Mouse (Mus musculus): ENCODE measurements around the gene Lix1l. TPM values are rescaled to one million over a fixed set of nuclear protein-coding genes. Genes with fewer than 3 reads are reported as not detected.

Lix1l gene
- total RNA-seq, 1 experiment: 4.6 TPM

DNA sequence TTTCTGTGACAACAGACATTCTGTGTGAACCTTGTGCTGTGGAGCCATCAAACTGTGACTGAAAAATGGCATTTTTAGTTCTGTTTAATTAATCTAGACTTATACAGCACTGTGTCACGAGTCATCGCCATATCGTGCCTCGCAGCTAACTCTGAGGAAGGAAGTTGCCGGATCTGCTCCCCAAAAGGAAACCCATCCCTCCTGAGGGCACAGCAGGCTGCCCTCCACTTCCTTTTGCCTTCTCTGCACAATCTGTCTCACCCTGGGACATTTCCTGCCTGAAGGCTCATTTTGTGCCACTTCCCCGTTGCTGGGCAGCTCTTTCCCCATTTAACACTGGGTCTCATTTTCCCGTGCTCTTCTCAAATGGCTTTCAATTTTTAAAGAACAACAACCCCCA, 36.3 kb upstream of the Lix1l start:
- DNase-seq (ENCODE audit: low read depth, low spot score): no peak
- Histone ChIP-seq H3K27ac (ENCODE audit: insufficient read depth, low read depth, low read length, poor library complexity, severe bottlenecking) (peak overlapping the region; percentile 47; the same call in 1 of the 2 replicates), H3K36me3 (ENCODE audit: control insufficient read depth, insufficient read depth, low read length, poor library complexity, severe bottlenecking) (peaks cover 20% of the 10 kb centered on the region), H3K9me3 (ENCODE audit: control insufficient read depth, insufficient read depth, low read depth, low read length) (no peaks in the 10 kb centered on the region), H3K4me1 (ENCODE audit: control insufficient read depth in 2 of 2, insufficient read depth in 2 of 2, low read length in 2 of 2, poor library complexity in 1 of 2) (peaks cover 12 to 25% of the 10 kb centered on the region in 2 experiments), H3K9ac (ENCODE audit: insufficient read depth, low read depth, low read length, poor library complexity, severe bottlenecking) (peak overlapping the region; percentile 1; the same call in 1 of the 2 replicates), H3K4me3 (ENCODE audit: insufficient read depth in 1 of 2, low read depth in 1 of 2, low read length in 2 of 2, poor library complexity in 1 of 2, severe bottlenecking in 1 of 2) (no peak overlapping the region)
- TF ChIP-seq ZNF384 (IDR thresholded peaks at IDR 0.05; ENCODE audit: low read depth, low read length) (no peak), MAFK (IDR thresholded peaks at IDR 0.05; ENCODE audit: insufficient read depth, low read depth, low read length) (no peak), HCFC1 (IDR thresholded peaks at IDR 0.05; ENCODE audit: borderline replicate concordance, insufficient read depth, low read length) (no peak), ZC3H11A (IDR thresholded peaks at IDR 0.05; ENCODE audit: borderline replicate concordance, low read depth, low read length) (no peak), CHD2 (IDR thresholded peaks at IDR 0.05; ENCODE audit: low read depth, low read length) (no peak)
- in situ Hi-C loops (cut with MboI; ENCODE audit: low sequenced_read_pairs in 2 of 2, unreplicated experiment in 2 of 2): no loop called here

DNA sequence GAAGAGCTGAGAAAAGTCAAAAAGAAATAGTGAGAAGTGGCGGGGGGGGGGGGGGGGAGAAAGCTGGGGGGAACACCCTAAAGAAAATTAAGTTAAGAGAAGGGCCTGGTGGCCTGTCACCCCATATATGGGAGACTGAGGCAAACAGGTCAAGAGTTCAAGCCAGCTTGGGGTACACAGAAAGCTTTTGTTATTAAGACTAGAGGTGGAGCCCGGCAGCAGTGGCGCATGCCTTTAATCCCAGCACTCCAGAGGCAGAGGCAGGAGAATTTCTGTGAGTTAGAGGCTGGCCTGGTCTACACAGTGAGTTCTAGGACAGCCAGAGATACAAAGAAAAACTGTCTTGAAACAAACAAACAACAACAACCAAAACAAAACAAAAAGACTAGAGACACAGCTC, 35.8 kb upstream of the Lix1l start:
- Histone ChIP-seq H3K4me1 (ENCODE audit: control insufficient read depth in 2 of 2, insufficient read depth in 2 of 2, low read length in 2 of 2, poor library complexity in 1 of 2) (peaks cover 12 to 25% of the 10 kb centered on the region in 2 experiments), H3K9ac (ENCODE audit: insufficient read depth, low read depth, low read length, poor library complexity, severe bottlenecking) (no peak overlapping the region), H3K36me3 (ENCODE audit: control insufficient read depth, insufficient read depth, low read length, poor library complexity, severe bottlenecking) (peaks cover 15% of the 10 kb centered on the region), H3K4me3 (ENCODE audit: insufficient read depth in 1 of 2, low read depth in 1 of 2, low read length in 2 of 2, poor library complexity in 1 of 2, severe bottlenecking in 1 of 2) (no peak overlapping the region), H3K27ac (ENCODE audit: insufficient read depth, low read depth, low read length, poor library complexity, severe bottlenecking) (peak overlapping the region; percentile 47; the same call in 1 of the 2 replicates), H3K9me3 (ENCODE audit: control insufficient read depth, insufficient read depth, low read depth, low read length) (no peaks in the 10 kb centered on the region)
- TF ChIP-seq HCFC1 (IDR thresholded peaks at IDR 0.05; ENCODE audit: borderline replicate concordance, insufficient read depth, low read length): no peak
- no peak for TF ChIP-seq ZNF384 (IDR thresholded peaks at IDR 0.05; ENCODE audit: low read depth, low read length)
- TF ChIP-seq ZC3H11A (IDR thresholded peaks at IDR 0.05; ENCODE audit: borderline replicate concordance, low read depth, low read length): no peak
- TF ChIP-seq MAFK (IDR thresholded peaks at IDR 0.05; ENCODE audit: insufficient read depth, low read depth, low read length): no peak
- no peak for TF ChIP-seq CHD2 (IDR thresholded peaks at IDR 0.05; ENCODE audit: low read depth, low read length)
- in situ Hi-C loops (cut with MboI; ENCODE audit: low sequenced_read_pairs in 2 of 2, unreplicated experiment in 2 of 2): no loop called here
- no peak for DNase-seq (ENCODE audit: low read depth, low spot score)

DNA sequence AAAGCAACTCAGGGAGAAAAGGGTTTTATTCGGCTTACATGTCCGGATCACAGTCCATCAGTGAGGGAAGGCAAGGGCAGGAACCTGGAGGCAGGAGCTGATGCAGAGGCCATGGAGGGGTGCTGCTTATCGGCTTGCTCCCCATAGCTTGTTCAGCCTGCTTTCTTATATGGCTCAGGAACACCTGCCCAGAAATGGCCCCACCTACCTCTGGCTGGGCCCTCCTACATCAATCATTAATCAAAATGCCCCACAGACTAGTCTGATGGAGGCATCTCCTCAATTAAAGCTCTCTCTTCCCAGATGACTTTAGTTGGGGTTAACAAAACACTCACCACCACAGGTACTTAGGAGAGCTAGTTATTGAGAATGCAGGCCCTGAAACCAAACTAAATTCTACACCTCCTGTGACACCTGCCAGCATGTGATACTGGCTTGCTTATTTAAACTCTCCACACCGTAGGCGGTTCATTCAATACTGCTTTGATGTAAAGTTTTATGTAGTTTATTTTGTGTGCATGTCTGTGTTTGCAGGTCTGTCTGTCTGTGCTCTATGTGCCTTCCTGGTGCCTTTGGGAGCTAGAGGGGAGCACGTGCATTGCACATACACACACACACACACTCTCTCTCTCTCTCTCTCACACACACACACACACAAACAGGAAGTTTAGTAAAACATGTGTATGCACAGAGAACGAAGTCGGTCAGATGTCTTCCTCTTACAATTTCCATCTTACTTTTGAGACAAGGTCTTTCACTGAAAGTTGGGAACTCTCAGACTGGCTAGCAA, 34.1 kb upstream of the Lix1l start:
- in situ Hi-C loops (cut with MboI; ENCODE audit: low sequenced_read_pairs in 2 of 2, unreplicated experiment in 2 of 2): no loop called here
- DNase-seq (ENCODE audit: low read depth, low spot score): no peak
- TF ChIP-seq ZNF384 (IDR thresholded peaks at IDR 0.05; ENCODE audit: low read depth, low read length) (no peak), ZC3H11A (IDR thresholded peaks at IDR 0.05; ENCODE audit: borderline replicate concordance, low read depth, low read length) (no peak), HCFC1 (IDR thresholded peaks at IDR 0.05; ENCODE audit: borderline replicate concordance, insufficient read depth, low read length) (no peak), CHD2 (IDR thresholded peaks at IDR 0.05; ENCODE audit: low read depth, low read length) (no peak)
- Histone ChIP-seq H3K36me3 (ENCODE audit: control insufficient read depth, insufficient read depth, low read length, poor library complexity, severe bottlenecking) (peaks cover 2% of the 10 kb centered on the region; the same call in 1 of the 2 replicates), H3K27ac (ENCODE audit: insufficient read depth, low read depth, low read length, poor library complexity, severe bottlenecking) (no peak overlapping the region; the same call in 1 of the 2 replicates), H3K4me1 (ENCODE audit: control insufficient read depth in 2 of 2, insufficient read depth in 2 of 2, low read length in 2 of 2, poor library complexity in 1 of 2) (peaks cover 16 to 30% of the 10 kb centered on the region in 2 experiments), H3K9me3 (ENCODE audit: control insufficient read depth, insufficient read depth, low read depth, low read length) (no peaks in the 10 kb centered on the region), H3K9ac (ENCODE audit: insufficient read depth, low read depth, low read length, poor library complexity, severe bottlenecking) (peak overlapping the region; percentile 62; the same call in 1 of the 2 replicates), H3K4me3 (ENCODE audit: insufficient read depth in 1 of 2, low read depth in 1 of 2, low read length in 2 of 2, poor library complexity in 1 of 2, severe bottlenecking in 1 of 2) (no peak overlapping the region)

DNA sequence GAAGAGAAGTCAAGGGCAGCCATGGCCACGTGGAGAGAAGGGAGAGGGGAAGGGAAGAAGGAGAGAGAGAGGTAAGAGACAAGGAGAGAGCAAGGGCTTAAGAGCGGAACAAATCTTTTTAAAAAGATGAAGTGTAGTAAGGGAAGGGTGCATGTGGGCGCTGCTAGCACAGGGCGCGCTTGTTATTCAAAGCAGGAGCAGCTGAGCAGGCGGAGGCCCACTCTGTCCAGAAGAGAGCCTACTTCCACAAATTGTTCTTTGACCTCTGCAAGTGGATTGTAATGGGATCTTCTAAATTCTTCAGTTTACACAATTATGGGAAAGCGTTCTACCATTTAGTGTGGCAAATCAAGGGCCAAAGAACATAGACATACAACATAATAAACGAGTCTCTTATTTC, 32.3 kb upstream of the Lix1l start:
- Histone ChIP-seq H3K27ac (ENCODE audit: insufficient read depth, low read depth, low read length, poor library complexity, severe bottlenecking) (peak overlapping the region; percentile 6; the same call in 1 of the 2 replicates), H3K9ac (ENCODE audit: insufficient read depth, low read depth, low read length, poor library complexity, severe bottlenecking) (no peak overlapping the region; the same call in 1 of the 2 replicates), H3K4me3 (ENCODE audit: insufficient read depth in 1 of 2, low read depth in 1 of 2, low read length in 2 of 2, poor library complexity in 1 of 2, severe bottlenecking in 1 of 2) (no peak overlapping the region), H3K4me1 (ENCODE audit: control insufficient read depth in 2 of 2, insufficient read depth in 2 of 2, low read length in 2 of 2, poor library complexity in 1 of 2) (peaks cover 18 to 34% of the 10 kb centered on the region in 2 experiments), H3K9me3 (ENCODE audit: control insufficient read depth, insufficient read depth, low read depth, low read length) (no peaks in the 10 kb centered on the region), H3K36me3 (ENCODE audit: control insufficient read depth, insufficient read depth, low read length, poor library complexity, severe bottlenecking) (no peaks in the 10 kb centered on the region)
- TF ChIP-seq ZNF384 (IDR thresholded peaks at IDR 0.05; ENCODE audit: low read depth, low read length) (no peak), MAFK (IDR thresholded peaks at IDR 0.05; ENCODE audit: insufficient read depth, low read depth, low read length) (no peak), ZC3H11A (IDR thresholded peaks at IDR 0.05; ENCODE audit: borderline replicate concordance, low read depth, low read length) (no peak), CHD2 (IDR thresholded peaks at IDR 0.05; ENCODE audit: low read depth, low read length) (no peak), HCFC1 (IDR thresholded peaks at IDR 0.05; ENCODE audit: borderline replicate concordance, insufficient read depth, low read length) (no peak)
- DNase-seq (ENCODE audit: low read depth, low spot score): no peak
- in situ Hi-C loops (cut with MboI; ENCODE audit: low sequenced_read_pairs in 2 of 2, unreplicated experiment in 2 of 2): no loop called here

Data from ES-E14 (cell line).